Mouse (Mus musculus): Measurements from ENCODE around the gene Med4.

DNA sequence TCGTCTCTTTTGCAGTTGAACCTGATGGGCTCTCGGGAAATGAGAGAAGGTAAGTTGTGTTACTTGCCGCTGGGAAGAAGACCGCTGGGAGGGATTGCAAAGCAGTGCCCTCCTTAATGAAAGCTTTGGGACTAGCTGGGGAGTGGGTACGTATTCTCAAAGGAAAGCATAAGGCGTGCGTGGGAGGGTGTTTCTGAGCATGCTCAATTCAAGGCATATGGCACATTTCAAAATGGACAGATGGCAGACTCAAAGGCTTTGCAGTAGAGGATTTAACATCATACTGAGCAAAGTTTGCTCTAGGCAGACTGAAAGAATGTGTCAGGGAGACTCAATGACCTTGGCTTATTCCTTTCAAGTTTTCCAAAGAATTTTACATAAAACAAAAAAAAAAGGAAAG lies 40.3 kb upstream of the Med4 start:
- TF ChIP-seq EP300 (IDR thresholded peaks at IDR 0.05; ENCODE audit: insufficient read depth, low read depth, low read length), result no peak
- TF ChIP-seq CTCF (IDR thresholded peaks at IDR 0.05), result no peak
- TF ChIP-seq POLR2A (IDR thresholded peaks at IDR 0.05; ENCODE audit: insufficient read depth, low read depth, low read length), result no peak
